Mouse (Mus musculus): ENCODE data around the gene Ppp1r13l. TPM values are rescaled to one million over a fixed set of nuclear protein-coding genes. Genes with fewer than 3 reads are reported as not detected.

Ppp1r13l gene
- polyA plus RNA-seq, 1 experiment from 2014 or later: 15.2 TPM

DNA sequence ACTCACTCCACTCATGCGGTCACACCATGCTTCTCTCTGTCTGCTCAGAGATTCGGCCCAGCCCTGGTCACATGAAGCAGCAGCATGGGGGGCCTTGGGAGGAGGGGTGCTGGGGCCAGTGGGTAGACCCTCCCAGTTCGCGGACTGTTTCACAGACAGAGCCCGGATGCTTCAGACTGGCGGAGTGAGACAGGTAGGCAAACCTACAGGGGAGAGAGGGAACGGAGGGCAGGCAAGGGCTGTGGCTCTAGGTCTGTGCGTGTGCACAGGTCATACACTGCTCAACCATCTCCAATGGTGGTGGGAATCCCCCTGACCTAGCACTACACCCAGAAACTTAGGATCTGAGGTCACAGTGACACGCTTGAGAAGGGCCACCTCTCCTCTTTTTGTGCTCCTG is 40.1 kb upstream of the Ppp1r13l start:
- Histone ChIP-seq H3K36me3 (ENCODE audit: control insufficient read depth, insufficient read depth, low read length) (no peaks in the 10 kb centered on the region), H3K4me2 (ENCODE audit: low read length) (peak overlapping the region; percentile 87), H3K4me1 (ENCODE audit: control insufficient read depth in 2 of 2, insufficient read depth in 2 of 2, low read length in 2 of 2) (peaks cover 14 to 17% of the 10 kb centered on the region in 2 experiments), H3K4me3 (ENCODE audit: control insufficient read depth in 1 of 2, insufficient read depth in 1 of 2, low read depth in 1 of 2, low read length in 2 of 2) (peak overlapping the region; percentile 48), H3K9me3 (ENCODE audit: control insufficient read depth, low read length) (no peaks in the 10 kb centered on the region), H3K9ac (ENCODE audit: low read length) (peak overlapping the region; percentile 76), H3K27ac (replicated peaks in 1 of 2; ENCODE audit: control insufficient read depth in 1 of 2, insufficient read depth in 1 of 2, low read depth in 2 of 2, low read length in 2 of 2) (peak overlapping the region in 1 of 2 experiments; percentile 57; a peak in 2 of 4 replicates), H3K27me3 (ENCODE audit: control insufficient read depth, insufficient read depth, low read length) (no peaks in the 10 kb centered on the region)
- peak; percentile 28 for ATAC-seq (ENCODE audit: insufficient number of reproducible peaks, insufficient read depth, low FRiP score, low read depth)
- 15% methylated on average over 9 of the region's 9 CpGs for WGBS

DNA sequence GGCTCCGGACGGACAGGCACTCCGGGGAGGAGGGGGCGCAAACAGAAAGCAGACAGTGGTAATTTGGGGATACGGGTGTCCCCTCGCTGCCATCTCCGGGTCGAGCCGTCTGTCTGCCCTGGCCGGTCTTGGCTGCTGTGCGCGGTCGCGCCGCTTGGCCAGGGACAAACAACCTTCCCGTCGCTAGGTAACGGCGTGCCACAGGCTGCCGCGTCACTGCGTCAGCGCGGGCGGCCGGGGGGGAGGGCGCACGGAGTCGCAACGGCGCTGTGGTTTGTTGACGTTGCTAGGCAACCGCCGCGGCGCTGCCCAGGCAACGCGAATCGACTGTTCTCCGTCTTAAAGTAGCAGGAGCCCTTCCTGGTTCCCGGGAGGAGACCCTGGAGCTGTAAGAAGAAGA is 39.6 kb upstream of the Ppp1r13l start:
- H3K4me3 ChIP-seq (ENCODE audit: control insufficient read depth in 1 of 2, insufficient read depth in 1 of 2, low read depth in 1 of 2, low read length in 2 of 2): peak overlapping the region; percentile 48
- peak overlapping the region; percentile 87 for H3K4me2 ChIP-seq (ENCODE audit: low read length)
- H3K9ac ChIP-seq (ENCODE audit: low read length): peak overlapping the region; percentile 76
- no peaks in the 10 kb centered on the region for H3K36me3 ChIP-seq (ENCODE audit: control insufficient read depth, insufficient read depth, low read length)
- H3K9me3 ChIP-seq (ENCODE audit: control insufficient read depth, low read length): no peaks in the 10 kb centered on the region
- peaks cover 14 to 17% of the 10 kb centered on the region in 2 experiments for H3K4me1 ChIP-seq (ENCODE audit: control insufficient read depth in 2 of 2, insufficient read depth in 2 of 2, low read length in 2 of 2)
- H3K27me3 ChIP-seq (ENCODE audit: control insufficient read depth, insufficient read depth, low read length): no peaks in the 10 kb centered on the region
- ATAC-seq (ENCODE audit: insufficient number of reproducible peaks, insufficient read depth, low FRiP score, low read depth): peak; percentile 92
- peak overlapping the region in 1 of 2 experiments; percentile 57; a peak in 2 of 4 replicates for H3K27ac ChIP-seq (replicated peaks in 1 of 2; ENCODE audit: control insufficient read depth in 1 of 2, insufficient read depth in 1 of 2, low read depth in 2 of 2, low read length in 2 of 2)
- under 1% methylated on average over 41 of the region's 41 CpGs for WGBS

DNA sequence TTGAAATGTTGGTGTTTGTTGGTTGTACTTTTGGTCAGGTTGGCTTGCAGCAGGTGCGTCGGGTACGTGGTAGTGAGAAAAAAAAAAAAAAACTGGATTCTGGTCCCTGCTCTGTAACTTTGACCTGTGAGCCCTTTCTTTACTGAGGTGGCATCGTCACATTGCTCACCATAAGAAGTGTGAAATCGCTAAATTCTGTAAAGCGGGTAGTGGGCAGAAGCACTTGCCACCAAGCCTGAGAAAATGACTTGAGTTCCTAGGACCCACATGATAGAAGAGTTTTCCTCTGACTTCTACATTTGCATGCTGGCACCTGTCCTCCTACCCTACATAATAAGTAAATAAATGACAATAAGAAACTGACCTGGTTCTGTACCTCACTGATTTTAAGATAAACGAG is 38.9 kb upstream of the Ppp1r13l start:
- Histone ChIP-seq H3K27ac (replicated peaks in 1 of 2; ENCODE audit: control insufficient read depth in 1 of 2, insufficient read depth in 1 of 2, low read depth in 2 of 2, low read length in 2 of 2) (no peak overlapping the region), H3K4me3 (ENCODE audit: control insufficient read depth in 1 of 2, insufficient read depth in 1 of 2, low read depth in 1 of 2, low read length in 2 of 2) (peak overlapping the region in 1 of 2 experiments; percentile 48; a peak in 1 of 4 replicates), H3K27me3 (ENCODE audit: control insufficient read depth, insufficient read depth, low read length) (no peaks in the 10 kb centered on the region), H3K4me2 (ENCODE audit: low read length) (peak overlapping the region; percentile 87), H3K36me3 (ENCODE audit: control insufficient read depth, insufficient read depth, low read length) (no peaks in the 10 kb centered on the region), H3K4me1 (ENCODE audit: control insufficient read depth in 2 of 2, insufficient read depth in 2 of 2, low read length in 2 of 2) (peaks cover 14 to 19% of the 10 kb centered on the region in 2 experiments), H3K9ac (ENCODE audit: low read length) (peak overlapping the region; percentile 60), H3K9me3 (ENCODE audit: control insufficient read depth, low read length) (no peaks in the 10 kb centered on the region)
- ATAC-seq (ENCODE audit: insufficient number of reproducible peaks, insufficient read depth, low FRiP score, low read depth): no peak
- 46% methylated on average over 7 of the region's 7 CpGs for WGBS

DNA sequence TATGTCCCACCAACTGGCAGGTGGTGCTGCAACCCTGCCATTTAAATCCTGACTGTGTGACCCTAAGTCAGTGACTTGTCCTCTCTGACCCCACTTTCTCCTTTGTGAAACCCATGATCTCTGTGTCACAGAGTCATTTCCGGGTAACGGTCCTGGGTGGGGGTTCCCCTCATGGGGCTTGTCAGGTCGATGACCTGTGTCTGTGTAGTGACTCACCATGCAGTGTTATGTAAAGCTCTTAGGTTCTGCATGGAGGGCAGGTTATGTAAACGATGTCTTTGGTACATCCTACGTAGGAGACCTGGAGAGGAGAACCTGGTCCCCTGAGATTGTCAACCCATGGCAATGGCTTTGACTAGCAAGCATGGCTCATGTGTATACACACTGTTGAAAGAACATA is 38.1 kb upstream of the Ppp1r13l start:
- no peak for ATAC-seq (ENCODE audit: insufficient number of reproducible peaks, insufficient read depth, low FRiP score, low read depth)
- no peak overlapping the region for H3K4me2 ChIP-seq (ENCODE audit: low read length)
- 62% methylated on average over 5 of the region's 5 CpGs for WGBS

DNA sequence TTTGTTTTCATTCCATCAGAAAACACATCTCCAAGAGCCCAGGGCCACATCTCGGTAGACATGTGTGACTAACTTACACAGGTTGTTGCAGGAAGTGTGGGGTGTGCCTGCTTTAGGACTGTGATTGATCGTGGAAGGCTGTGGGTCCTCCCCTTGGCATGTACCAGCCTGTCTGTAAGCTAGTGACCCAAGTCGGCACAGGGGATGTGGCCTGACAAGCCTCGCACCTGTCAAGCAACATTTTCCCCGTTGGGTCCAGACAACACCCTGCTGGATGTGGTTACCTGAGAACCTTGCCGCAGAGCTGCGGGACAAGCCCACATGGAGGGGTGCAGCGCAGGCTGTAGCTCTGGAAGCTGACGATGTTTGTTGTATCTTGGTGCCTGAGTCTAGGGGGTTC is 37.1 kb upstream of the Ppp1r13l start:
- no peak overlapping the region for H3K4me3 ChIP-seq (ENCODE audit: control insufficient read depth in 1 of 2, insufficient read depth in 1 of 2, low read depth in 1 of 2, low read length in 2 of 2)
- no peak overlapping the region for H3K9ac ChIP-seq (ENCODE audit: low read length)
- no peak overlapping the region for H3K27ac ChIP-seq (replicated peaks in 1 of 2; ENCODE audit: control insufficient read depth in 1 of 2, insufficient read depth in 1 of 2, low read depth in 2 of 2, low read length in 2 of 2)
- no peaks in the 10 kb centered on the region for H3K36me3 ChIP-seq (ENCODE audit: control insufficient read depth, insufficient read depth, low read length)
- H3K27me3 ChIP-seq (ENCODE audit: control insufficient read depth, insufficient read depth, low read length): no peaks in the 10 kb centered on the region
- no peak overlapping the region for H3K4me2 ChIP-seq (ENCODE audit: low read length)
- H3K9me3 ChIP-seq (ENCODE audit: control insufficient read depth, low read length): no peaks in the 10 kb centered on the region
- H3K4me1 ChIP-seq (ENCODE audit: control insufficient read depth in 2 of 2, insufficient read depth in 2 of 2, low read length in 2 of 2): peaks cover 15 to 34% of the 10 kb centered on the region in 2 experiments
- 44% methylated on average over 9 of the region's 9 CpGs for WGBS
- ATAC-seq (ENCODE audit: insufficient number of reproducible peaks, insufficient read depth, low FRiP score, low read depth): no peak

More for the DNA sequence above, 38.1 kb upstream of the Ppp1r13l start:
- Histone ChIP-seq H3K9me3 (ENCODE audit: control insufficient read depth, low read length) (no peaks in the 10 kb centered on the region), H3K4me1 (ENCODE audit: control insufficient read depth in 2 of 2, insufficient read depth in 2 of 2, low read length in 2 of 2) (peaks cover 17 to 27% of the 10 kb centered on the region in 2 experiments), H3K36me3 (ENCODE audit: control insufficient read depth, insufficient read depth, low read length) (no peaks in the 10 kb centered on the region), H3K27ac (replicated peaks in 1 of 2; ENCODE audit: control insufficient read depth in 1 of 2, insufficient read depth in 1 of 2, low read depth in 2 of 2, low read length in 2 of 2) (no peak overlapping the region), H3K9ac (ENCODE audit: low read length) (no peak overlapping the region), H3K4me3 (ENCODE audit: control insufficient read depth in 1 of 2, insufficient read depth in 1 of 2, low read depth in 1 of 2, low read length in 2 of 2) (no peak overlapping the region), H3K27me3 (ENCODE audit: control insufficient read depth, insufficient read depth, low read length) (no peaks in the 10 kb centered on the region)

DNA sequence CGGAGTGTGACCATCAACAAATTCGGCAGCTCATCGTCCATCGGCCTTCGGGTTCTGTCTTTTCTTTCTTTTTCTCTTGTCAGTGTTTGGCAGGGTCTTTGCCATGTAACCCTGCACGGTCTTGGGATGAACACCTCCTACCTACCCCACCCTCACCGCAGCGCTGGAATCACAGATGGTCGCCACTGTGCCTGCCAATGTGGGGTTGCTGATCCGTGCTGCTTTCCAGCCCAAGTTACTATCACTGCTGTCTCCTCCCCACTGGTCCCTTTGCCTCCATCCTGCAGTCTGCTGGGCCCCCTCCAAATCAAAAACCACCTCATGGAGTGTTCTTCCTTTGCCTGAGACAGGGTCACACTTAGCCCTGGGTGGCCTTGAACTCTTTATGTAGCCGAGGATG is 35.3 kb upstream of the Ppp1r13l start:
- Histone ChIP-seq H3K36me3 (ENCODE audit: control insufficient read depth, insufficient read depth, low read length) (no peaks in the 10 kb centered on the region), H3K4me1 (ENCODE audit: control insufficient read depth in 2 of 2, insufficient read depth in 2 of 2, low read length in 2 of 2) (peaks cover 18 to 40% of the 10 kb centered on the region in 2 experiments), H3K27me3 (ENCODE audit: control insufficient read depth, insufficient read depth, low read length) (no peaks in the 10 kb centered on the region), H3K4me3 (ENCODE audit: control insufficient read depth in 1 of 2, insufficient read depth in 1 of 2, low read depth in 1 of 2, low read length in 2 of 2) (no peak overlapping the region), H3K27ac (replicated peaks in 1 of 2; ENCODE audit: control insufficient read depth in 1 of 2, insufficient read depth in 1 of 2, low read depth in 2 of 2, low read length in 2 of 2) (no peak overlapping the region), H3K9me3 (ENCODE audit: control insufficient read depth, low read length) (0 out of 2 replicates have a peak, but pooled peaks cover 4% of the 10 kb centered on the region), H3K9ac (ENCODE audit: low read length) (no peak overlapping the region), H3K4me2 (ENCODE audit: low read length) (no peak overlapping the region)
- 88% methylated on average over 11 of the region's 11 CpGs for WGBS
- no peak for ATAC-seq (ENCODE audit: insufficient number of reproducible peaks, insufficient read depth, low FRiP score, low read depth)

DNA sequence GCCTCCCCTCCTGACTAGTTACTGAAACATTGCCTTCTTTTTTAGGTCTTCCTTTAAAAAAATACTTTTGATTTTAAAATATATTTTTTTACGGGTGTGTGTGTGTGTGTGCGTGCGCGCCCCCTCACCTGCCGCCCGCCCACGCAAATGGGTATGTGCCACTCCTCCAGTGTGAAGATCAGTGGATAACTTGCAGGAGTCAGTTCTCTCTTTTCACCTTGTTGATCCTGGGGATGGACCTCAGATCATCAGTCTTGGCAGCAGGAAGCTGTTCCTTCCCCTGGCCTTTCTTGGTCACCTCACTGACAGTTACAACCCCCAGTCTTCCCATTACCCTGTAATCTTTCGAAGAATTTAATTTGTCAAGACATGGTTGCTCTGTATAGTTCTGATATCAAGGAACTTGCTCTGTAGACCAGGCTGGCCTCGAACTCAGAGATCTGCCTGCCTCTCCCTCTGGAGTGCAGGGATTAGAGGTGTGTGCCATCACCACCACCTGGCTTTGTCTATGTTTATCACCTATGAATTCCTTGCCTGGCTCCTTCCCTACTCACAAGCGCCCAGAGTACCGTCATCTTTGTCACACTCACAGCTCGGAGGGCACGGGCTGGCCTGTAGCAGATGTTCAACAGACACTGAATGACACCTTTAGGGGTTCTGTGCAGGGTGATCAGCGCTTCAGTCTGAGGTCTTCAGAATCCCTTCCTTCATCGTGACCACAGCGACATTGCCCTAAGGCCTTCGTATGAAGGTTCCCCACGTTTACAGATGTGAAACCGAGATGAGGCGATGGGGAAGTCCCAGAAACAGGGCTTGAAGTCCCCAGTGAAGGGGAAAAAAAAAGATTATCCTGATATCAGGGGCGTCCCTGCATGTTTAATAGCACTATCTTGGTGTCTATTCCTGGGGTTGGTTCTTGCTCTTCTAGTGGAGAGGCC is 34.0 kb upstream of the Ppp1r13l start:
- peak overlapping the region; percentile 60; the same call in 1 of the 2 replicates for H3K9ac ChIP-seq (ENCODE audit: low read length)
- peak overlapping the region in 1 of 2 experiments; percentile 39; a peak in 1 of 4 replicates for H3K4me3 ChIP-seq (ENCODE audit: control insufficient read depth in 1 of 2, insufficient read depth in 1 of 2, low read depth in 1 of 2, low read length in 2 of 2)
- H3K9me3 ChIP-seq (ENCODE audit: control insufficient read depth, low read length): 0 out of 2 replicates have a peak, but pooled peaks cover 4% of the 10 kb centered on the region
- no peaks in the 10 kb centered on the region for H3K36me3 ChIP-seq (ENCODE audit: control insufficient read depth, insufficient read depth, low read length)
- no peaks in the 10 kb centered on the region for H3K27me3 ChIP-seq (ENCODE audit: control insufficient read depth, insufficient read depth, low read length)
- no peak for ATAC-seq (ENCODE audit: insufficient number of reproducible peaks, insufficient read depth, low FRiP score, low read depth)
- peak overlapping the region; percentile 80 for H3K4me2 ChIP-seq (ENCODE audit: low read length)
- WGBS: 61% methylated on average over 21 of the region's 21 CpGs
- H3K4me1 ChIP-seq (ENCODE audit: control insufficient read depth in 2 of 2, insufficient read depth in 2 of 2, low read length in 2 of 2): peaks cover 10 to 34% of the 10 kb centered on the region in 2 experiments; a peak in 3 of 4 replicates
- peak overlapping the region in 1 of 2 experiments; percentile 91; a peak in 2 of 4 replicates for H3K27ac ChIP-seq (replicated peaks in 1 of 2; ENCODE audit: control insufficient read depth in 1 of 2, insufficient read depth in 1 of 2, low read depth in 2 of 2, low read length in 2 of 2)
